Mouse (Mus musculus): ENCODE measurements at regions not wholly inside any gene's neighbourhood (a gene's known extent, or its start where the extent isn't known, plus 50 kb on each side); places are given as distances from the start of the nearest gene placed in this dataset.

- no peak for TF ChIP-seq CTCF (IDR thresholded peaks at IDR 0.05; ENCODE audit: borderline replicate concordance, insufficient read depth, low read length)
- no peak for TF ChIP-seq POLR2A (IDR thresholded peaks at IDR 0.05; ENCODE audit: low read depth, low read length)
- H3K27ac ChIP-seq (ENCODE audit: insufficient read depth, low read length), result no peak overlapping the region
- no peak overlapping the region for H3K4me3 ChIP-seq (ENCODE audit: insufficient read depth, low read length)
- H3K4me1 ChIP-seq (ENCODE audit: control insufficient read depth, insufficient read depth, low read length), result no peaks in the 10 kb centered on the region
Observed at GRCm38 (mm10) chr11:39733434-39734076, 961.4 kb downstream of the Mat2b start.

- no peak overlapping the region for H3K4me3 ChIP-seq (ENCODE audit: insufficient read depth, low read length)
- no peak for TF ChIP-seq CTCF (IDR thresholded peaks at IDR 0.05; ENCODE audit: borderline replicate concordance, insufficient read depth, low read length)
- TF ChIP-seq POLR2A (IDR thresholded peaks at IDR 0.05; ENCODE audit: low read depth, low read length), result no peak
- H3K4me1 ChIP-seq (ENCODE audit: control insufficient read depth, insufficient read depth, low read length), result no peaks in the 10 kb centered on the region
Observed at GRCm38 (mm10) chr11:39723621-39724020, 971.4 kb downstream of the Mat2b start.

GRCm38 (mm10) chr11:39678521-39678920 is 1016.5 kb downstream of the Mat2b start:
- H3K27ac ChIP-seq (ENCODE audit: insufficient read depth, low read length), result no peak overlapping the region
- H3K4me3 ChIP-seq (ENCODE audit: insufficient read depth, low read length), result no peak overlapping the region
- no peak for TF ChIP-seq CTCF (IDR thresholded peaks at IDR 0.05; ENCODE audit: borderline replicate concordance, insufficient read depth, low read length)
- no peak for TF ChIP-seq POLR2A (IDR thresholded peaks at IDR 0.05; ENCODE audit: low read depth, low read length)
- H3K4me1 ChIP-seq (ENCODE audit: control insufficient read depth, insufficient read depth, low read length), result no peaks in the 10 kb centered on the region

More at GRCm38 (mm10) chr11:39723621-39724020, 971.4 kb downstream of the Mat2b start:
- H3K27ac ChIP-seq (ENCODE audit: insufficient read depth, low read length), result no peak overlapping the region

- H3K27ac ChIP-seq (ENCODE audit: insufficient read depth, low read length), result no peak overlapping the region
Observed at GRCm38 (mm10) chr11:39653595-39653994, 1041.4 kb downstream of the Mat2b start.

GRCm38 (mm10) chr11:39619356-39619755 is 1075.6 kb downstream of the Mat2b start:
- H3K4me3 ChIP-seq (ENCODE audit: insufficient read depth, low read length), result no peak overlapping the region
- no peaks in the 10 kb centered on the region for H3K4me1 ChIP-seq (ENCODE audit: control insufficient read depth, insufficient read depth, low read length)
- no peak overlapping the region for H3K27ac ChIP-seq (ENCODE audit: insufficient read depth, low read length)
- TF ChIP-seq POLR2A (IDR thresholded peaks at IDR 0.05; ENCODE audit: low read depth, low read length) (no peak), CTCF (IDR thresholded peaks at IDR 0.05; ENCODE audit: borderline replicate concordance, insufficient read depth, low read length) (no peak)

More at GRCm38 (mm10) chr11:39653595-39653994, 1041.4 kb downstream of the Mat2b start:
- no peaks in the 10 kb centered on the region for H3K4me1 ChIP-seq (ENCODE audit: control insufficient read depth, insufficient read depth, low read length)
- H3K4me3 ChIP-seq (ENCODE audit: insufficient read depth, low read length), result no peak overlapping the region
- TF ChIP-seq CTCF (IDR thresholded peaks at IDR 0.05; ENCODE audit: borderline replicate concordance, insufficient read depth, low read length), result no peak
- TF ChIP-seq POLR2A (IDR thresholded peaks at IDR 0.05; ENCODE audit: low read depth, low read length), result no peak

GRCm38 (mm10) chr11:39615843-39616242 is 1079.2 kb downstream of the Mat2b start:
- no peak for TF ChIP-seq POLR2A (IDR thresholded peaks at IDR 0.05; ENCODE audit: low read depth, low read length)
- TF ChIP-seq CTCF (IDR thresholded peaks at IDR 0.05; ENCODE audit: borderline replicate concordance, insufficient read depth, low read length), result no peak
- Histone ChIP-seq H3K4me3 (ENCODE audit: insufficient read depth, low read length) (no peak overlapping the region), H3K27ac (ENCODE audit: insufficient read depth, low read length) (no peak overlapping the region), H3K4me1 (ENCODE audit: control insufficient read depth, insufficient read depth, low read length) (no peaks in the 10 kb centered on the region)

- no peak for TF ChIP-seq CTCF (IDR thresholded peaks at IDR 0.05; ENCODE audit: borderline replicate concordance, insufficient read depth, low read length)
- no peak for TF ChIP-seq POLR2A (IDR thresholded peaks at IDR 0.05; ENCODE audit: low read depth, low read length)
- Histone ChIP-seq H3K27ac (ENCODE audit: insufficient read depth, low read length) (no peak overlapping the region), H3K4me3 (ENCODE audit: insufficient read depth, low read length) (no peak overlapping the region), H3K4me1 (ENCODE audit: control insufficient read depth, insufficient read depth, low read length) (no peaks in the 10 kb centered on the region)
Observed at GRCm38 (mm10) chr11:39596479-39596878, 1098.5 kb downstream of the Mat2b start.

GRCm38 (mm10) chr11:39588641-39589385 is 1106.2 kb downstream of the Mat2b start:
- TF ChIP-seq CTCF (IDR thresholded peaks at IDR 0.05; ENCODE audit: borderline replicate concordance, insufficient read depth, low read length), result peak; percentile 61; the same call in 1 of the 2 replicates
- no peak for TF ChIP-seq POLR2A (IDR thresholded peaks at IDR 0.05; ENCODE audit: low read depth, low read length)
- Histone ChIP-seq H3K4me3 (ENCODE audit: insufficient read depth, low read length) (no peak overlapping the region), H3K4me1 (ENCODE audit: control insufficient read depth, insufficient read depth, low read length) (no peaks in the 10 kb centered on the region), H3K27ac (ENCODE audit: insufficient read depth, low read length) (no peak overlapping the region)

- H3K4me1 ChIP-seq (ENCODE audit: control insufficient read depth, insufficient read depth, low read length), result no peaks in the 10 kb centered on the region
- H3K27ac ChIP-seq (ENCODE audit: insufficient read depth, low read length), result no peak overlapping the region
- TF ChIP-seq CTCF (IDR thresholded peaks at IDR 0.05; ENCODE audit: borderline replicate concordance, insufficient read depth, low read length) (no peak), POLR2A (IDR thresholded peaks at IDR 0.05; ENCODE audit: low read depth, low read length) (no peak)
- H3K4me3 ChIP-seq (ENCODE audit: insufficient read depth, low read length), result no peak overlapping the region
Observed at GRCm38 (mm10) chr11:39558287-39558686, 1136.7 kb downstream of the Mat2b start.

GRCm38 (mm10) chr11:39550066-39550465 is 1144.9 kb downstream of the Mat2b start:
- no peak overlapping the region for H3K27ac ChIP-seq (ENCODE audit: insufficient read depth, low read length)
- H3K4me3 ChIP-seq (ENCODE audit: insufficient read depth, low read length), result no peak overlapping the region
- TF ChIP-seq CTCF (IDR thresholded peaks at IDR 0.05; ENCODE audit: borderline replicate concordance, insufficient read depth, low read length) (no peak), POLR2A (IDR thresholded peaks at IDR 0.05; ENCODE audit: low read depth, low read length) (no peak)
- no peaks in the 10 kb centered on the region for H3K4me1 ChIP-seq (ENCODE audit: control insufficient read depth, insufficient read depth, low read length)
